Mouse (Mus musculus) cerebellum, adult 9-10 months (tissue): ENCODE measurements around the gene Samsn1.

ENCODE experiments used
- DNase-seq: peaks from one replicate; pipeline ENCODE4 v3.0.0; 2022

The Samsn1 gene

DNA sequence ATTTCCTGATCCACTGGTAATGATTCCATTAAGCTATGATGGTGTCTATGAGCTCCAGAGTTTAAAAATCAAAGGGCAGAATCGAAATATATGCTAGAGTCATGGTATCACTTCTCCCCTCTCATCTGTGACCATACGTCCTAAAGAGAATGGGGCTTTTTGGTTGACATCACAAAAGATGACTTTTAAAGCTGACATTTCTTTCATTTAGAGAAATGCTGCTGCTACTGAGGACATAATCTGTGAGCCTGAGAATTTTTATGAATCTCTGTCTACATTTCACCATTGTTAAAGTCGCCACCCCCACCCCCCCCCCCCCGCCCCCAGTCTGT, 91.9 kb downstream of the Samsn1 start:
- no peak for DNase-seq

DNA sequence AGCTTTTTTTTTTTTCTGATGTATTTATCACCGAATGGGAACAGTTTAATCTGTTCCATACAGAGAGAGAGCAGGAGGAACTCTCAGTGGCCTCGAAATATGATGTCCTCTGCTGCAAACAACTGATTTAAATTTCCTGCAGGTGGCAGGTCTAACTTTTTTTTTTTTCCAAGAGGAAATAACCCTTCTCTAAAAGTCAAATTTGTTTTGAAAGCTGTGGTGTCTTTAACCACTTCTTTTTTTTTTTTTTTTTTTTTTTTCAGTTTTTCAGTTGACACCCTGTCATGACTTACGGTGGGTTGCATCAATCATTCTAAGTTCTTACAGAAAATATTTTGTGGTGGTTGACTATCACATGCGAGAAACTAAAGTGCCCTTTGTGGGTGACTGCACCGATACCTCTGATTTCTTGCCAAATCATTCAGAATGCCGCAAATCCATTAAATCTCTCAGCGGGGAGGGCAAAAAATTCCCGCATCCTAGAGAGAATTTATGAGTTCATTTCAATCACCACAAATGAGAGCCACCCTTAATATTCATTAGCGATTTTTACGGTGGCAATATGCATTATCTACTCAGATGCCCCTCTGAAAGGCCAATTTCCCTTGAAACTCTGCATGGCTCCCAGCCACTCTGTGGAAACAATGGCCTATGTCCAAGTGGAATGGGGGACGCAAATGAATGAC, 92.4 kb downstream of the Samsn1 start:
- no peak for DNase-seq

DNA sequence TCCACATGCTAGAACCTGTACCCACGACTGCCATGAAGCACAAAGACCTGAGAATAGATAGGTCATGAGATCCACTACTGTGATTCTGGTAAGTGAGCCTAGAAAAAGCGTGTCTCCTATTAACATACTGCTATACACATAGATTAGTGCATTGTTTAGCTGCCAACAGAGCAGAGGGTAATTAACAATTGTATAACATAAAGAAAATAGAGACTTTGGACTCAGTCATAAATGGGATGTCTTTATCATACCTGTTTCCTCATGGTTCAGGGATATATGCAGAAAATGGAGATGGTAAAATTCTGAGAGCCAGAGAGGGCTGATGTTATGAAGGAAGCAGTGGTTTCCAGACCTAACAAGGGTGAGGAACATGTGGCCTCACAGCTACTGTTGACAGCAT, 95.6 kb downstream of the Samsn1 start:
- no peak for DNase-seq

DNA sequence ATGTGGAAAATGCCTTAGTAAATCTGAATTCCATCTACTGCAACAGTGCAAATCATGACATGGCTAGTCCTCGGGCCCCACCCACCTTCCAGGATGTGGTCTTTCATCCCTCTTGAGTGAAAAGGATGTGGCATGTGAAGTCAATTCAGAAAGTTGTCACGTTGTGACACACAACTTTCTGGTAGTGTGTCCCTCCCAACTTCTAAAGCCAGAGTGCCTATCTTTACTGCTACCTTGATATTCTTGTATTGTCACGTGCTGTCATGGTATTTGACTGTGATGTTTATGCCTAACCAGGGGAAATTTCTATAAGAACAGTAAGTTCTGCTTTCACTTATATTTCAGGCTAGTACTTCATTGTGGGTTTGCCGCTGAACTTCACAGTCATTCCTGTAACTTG, 101.2 kb downstream of the Samsn1 start:
- no peak for DNase-seq

DNA sequence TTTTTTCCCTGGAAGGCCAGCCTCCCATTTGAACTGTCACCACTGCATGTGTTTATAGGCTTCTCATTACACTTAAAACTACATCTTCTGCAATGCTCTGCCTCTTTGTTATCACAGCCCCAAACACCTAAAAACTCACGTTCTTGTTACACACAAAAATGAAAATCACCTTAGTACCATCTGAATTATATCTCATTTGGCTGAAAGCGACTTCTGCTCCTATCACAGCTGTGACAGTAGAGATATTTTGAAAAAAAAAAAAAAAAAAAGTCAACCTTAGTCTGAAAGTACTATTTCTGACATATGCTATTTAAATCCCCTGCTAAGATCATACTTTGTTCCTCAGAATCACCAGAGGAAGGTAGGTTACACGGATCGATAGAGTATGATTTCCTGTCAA, 102.8 kb downstream of the Samsn1 start:
- DNase-seq = no peak

DNA sequence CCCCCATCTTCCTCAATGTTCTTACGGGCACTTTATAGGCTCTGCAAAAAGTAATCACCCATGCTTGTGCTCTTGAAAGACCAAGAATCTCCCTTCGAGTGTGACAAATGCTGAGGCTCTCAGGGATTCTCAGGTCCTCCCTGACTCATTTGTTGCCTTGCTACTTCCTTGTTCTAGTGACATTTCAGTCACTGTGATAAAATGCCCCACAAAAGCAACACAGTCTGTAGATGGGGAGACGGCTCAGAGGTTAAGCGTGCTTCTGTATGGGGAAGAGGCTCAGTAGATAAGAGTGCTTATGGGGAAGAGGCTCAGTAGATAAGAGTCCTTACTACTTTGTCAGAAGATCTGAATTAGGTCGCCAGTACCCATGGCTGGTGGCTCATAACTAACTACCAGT, 104.4 kb downstream of the Samsn1 start:
- DNase-seq = no peak

DNA sequence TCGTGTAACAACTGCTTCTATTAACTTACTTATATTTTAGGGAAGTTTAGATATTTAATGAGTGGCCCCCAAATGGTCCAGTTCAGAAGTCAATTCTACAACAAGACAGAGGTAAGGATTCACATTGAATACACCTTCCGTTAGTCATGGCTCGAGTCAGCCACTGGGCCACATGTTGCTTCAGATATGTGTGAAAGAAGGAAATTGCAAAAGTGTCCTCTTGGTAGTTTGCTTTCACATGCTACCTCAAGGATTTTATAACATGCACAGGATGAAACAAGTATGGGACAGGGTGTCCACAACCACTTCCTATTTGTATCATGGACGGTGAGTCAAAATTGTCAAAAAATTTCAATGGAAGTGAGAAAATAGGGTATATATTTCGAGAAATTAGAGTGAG, 110.0 kb downstream of the Samsn1 start:
- DNase-seq = no peak

DNA sequence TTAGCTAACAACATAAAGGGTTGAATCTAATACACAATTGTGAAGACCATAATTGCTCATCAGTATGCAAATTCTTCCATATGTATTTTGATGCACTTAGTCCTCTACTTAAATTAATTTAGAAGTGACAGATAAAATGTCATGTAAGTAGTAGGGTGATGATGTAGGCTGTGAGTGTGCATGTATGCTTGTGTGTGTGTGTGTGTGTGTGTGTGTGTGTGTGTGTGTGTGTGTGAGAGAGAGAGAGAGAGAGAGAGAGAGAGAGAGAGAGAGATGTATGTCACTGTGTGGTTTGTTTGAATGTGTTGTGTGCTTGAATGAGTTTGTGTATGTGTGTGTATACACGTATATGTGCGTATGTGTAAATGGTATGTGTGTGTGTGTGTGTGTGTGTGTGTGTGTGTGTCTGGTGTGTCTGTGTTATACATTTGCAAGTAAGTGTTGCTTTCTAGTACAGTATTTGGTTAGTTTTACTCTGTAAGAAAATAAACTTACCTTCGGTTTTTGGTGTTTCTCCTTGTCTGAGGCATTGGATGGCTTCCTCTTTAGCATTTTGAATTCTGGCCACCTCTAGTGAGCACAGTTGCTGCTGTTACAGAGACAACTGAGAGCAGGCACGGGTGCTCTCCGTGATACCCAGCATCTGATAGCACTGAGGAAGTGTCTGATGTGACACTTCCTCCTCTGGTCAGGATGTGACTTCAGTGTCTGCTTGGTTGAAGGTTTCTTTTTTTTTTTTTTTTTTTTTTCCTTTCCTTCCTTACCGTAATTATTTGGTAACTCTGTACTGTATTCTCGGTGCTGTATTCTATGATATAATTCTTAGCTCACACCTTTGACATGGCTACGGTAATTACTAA, 113.2 kb downstream of the Samsn1 start:
- DNase-seq = no peak

DNA sequence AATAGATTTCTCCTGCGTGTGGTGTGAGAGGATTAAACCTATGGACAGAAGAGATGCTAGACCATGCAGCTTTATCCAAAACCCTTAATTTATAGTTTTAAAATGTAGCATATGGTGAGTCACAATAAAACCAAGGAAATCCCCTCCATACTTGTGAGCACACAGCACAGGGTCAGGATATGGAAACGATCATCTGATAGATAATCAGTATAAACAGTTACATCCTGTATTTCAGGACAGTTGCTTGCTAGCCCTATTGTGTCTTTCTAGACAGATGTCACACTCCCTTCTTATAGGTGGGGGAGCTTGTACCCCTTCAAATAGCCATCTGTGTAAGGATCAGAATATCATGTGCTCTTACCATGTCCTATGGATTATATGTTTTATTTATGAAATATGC, 115.3 kb downstream of the Samsn1 start:
- no peak for DNase-seq

DNA sequence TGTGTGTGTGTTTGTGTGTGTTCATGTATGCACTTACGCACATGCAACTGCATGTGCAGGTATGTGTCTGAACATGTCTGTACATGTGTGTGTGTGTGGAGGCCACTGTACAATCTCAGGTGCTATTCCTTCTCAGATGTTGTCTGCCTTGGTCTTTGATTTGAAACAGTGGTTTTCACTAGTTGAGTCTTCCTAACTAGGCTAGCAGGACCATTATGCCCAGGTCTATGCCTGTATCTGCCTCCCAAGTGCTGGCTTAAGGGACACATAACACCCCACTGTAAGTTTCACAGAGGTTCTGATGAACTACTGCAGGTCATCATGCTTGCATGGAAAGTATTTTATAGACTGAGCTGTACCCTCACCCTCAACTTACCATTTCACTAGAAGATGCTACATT, 115.8 kb downstream of the Samsn1 start:
- no peak for DNase-seq

DNA sequence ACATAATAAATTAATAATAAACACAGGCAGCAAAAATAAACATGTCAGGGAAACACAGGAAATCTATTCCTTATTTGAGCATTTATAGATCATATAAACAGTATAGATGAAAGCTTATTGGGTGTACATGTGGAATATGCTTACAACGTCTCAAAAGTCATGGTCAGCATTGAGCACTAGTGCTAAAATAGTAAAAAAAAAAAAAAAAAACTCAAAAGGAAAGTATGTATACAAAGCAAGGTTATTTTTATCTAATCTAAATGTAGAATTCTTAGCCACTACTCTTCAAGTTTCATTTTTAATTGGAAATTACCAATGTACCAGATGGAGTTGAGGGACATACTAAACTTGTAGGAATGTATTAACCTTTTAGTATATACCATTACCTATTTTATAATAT, 116.8 kb downstream of the Samsn1 start:
- no peak for DNase-seq

DNA sequence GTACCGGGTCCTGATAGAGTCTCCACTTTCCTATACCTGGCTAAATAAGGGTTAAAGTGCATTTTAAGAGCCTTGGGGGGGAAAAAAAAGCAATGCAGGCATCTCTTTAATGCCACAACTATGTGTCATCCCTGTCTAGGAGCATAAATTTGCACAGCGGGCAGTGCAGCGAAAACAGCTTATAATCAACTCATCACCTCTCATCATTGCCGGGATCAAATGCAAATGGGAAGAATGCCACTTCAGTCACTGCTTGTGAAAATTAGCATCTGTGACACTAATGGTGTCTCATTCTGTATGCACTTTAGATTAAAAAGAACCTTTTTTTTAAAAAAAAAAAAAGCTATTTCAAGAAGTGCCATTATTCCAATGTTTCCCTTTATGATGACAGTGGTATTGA, 118.0 kb downstream of the Samsn1 start:
- no peak for DNase-seq

DNA sequence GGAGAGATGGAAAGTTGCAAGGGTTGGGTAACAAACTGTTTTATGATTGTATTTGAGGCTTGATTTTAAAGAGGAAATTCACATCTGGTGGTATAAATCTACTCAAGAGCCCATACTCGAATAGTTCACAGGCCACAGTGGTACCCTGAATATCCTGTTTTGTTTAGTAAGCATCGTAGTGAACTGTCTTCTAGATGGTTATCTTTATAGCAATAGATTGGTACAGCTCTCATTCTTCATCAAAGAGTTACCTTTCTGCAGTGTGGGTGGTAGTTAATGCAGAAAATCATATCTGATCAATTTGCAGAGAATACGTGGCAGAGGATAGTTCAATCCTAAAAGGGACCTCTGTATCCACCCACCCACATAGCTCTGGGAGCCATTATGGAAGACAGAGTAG, 119.1 kb downstream of the Samsn1 start:
- no peak for DNase-seq

DNA sequence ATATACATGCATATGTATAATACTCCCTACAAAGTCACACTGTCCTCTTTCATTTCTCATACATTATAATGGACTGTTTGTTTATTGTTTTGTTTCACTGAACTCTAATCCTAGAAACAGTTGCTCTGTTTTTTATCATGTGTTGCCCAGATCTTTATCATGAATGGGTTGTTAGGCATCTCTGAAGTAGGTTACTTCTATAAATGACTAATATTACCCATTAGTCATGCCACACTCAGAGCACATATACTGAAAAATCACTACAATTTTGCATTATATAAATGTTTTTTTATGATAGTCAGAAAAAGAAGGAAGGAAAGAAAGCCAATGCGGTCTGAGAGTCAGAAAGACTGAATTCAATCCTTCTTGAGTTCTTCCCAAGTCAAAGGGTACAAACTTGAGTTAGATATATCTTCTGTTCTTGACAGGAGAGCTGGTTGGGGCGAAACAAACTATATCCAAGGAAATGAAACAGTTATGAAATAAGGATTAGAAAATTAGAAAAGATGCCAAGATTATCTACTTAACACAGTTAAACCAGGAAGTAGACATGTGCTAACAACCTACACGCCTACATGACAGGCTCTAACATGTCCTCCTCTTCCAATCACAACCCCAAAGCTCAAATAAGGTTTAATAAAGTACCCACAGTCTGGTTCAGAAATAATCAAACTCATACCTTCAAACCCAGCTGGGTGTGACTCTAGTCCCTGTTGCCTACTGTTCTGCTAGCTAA, 122.0 kb downstream of the Samsn1 start:
- no peak for DNase-seq

DNA sequence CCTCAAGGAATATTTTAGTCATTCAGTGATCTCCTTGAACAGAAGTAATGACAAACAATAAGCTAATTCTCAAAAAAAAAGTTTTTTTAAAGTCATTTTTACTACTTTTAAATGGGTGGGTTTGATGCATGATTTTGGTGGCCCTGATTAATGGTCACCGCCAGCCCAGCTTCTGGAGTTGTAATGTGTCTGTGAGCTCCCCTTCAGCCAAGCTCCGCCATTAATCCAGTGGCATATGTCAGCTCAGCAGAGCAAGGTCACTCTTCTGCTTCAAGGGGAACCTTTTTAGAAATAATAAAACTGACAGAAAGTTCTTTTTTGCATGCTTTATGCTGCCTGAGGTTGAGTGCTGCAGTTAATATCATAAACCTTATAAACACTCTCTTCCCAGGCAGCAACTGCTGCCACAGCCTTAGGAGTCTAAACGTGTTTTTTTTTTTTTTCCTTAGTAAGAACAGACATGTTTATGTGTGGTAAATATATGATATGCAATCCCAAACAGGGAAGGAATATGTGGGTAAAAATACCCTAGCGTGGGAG, 124.2 kb downstream of the Samsn1 start:
- DNase-seq = no peak

DNA sequence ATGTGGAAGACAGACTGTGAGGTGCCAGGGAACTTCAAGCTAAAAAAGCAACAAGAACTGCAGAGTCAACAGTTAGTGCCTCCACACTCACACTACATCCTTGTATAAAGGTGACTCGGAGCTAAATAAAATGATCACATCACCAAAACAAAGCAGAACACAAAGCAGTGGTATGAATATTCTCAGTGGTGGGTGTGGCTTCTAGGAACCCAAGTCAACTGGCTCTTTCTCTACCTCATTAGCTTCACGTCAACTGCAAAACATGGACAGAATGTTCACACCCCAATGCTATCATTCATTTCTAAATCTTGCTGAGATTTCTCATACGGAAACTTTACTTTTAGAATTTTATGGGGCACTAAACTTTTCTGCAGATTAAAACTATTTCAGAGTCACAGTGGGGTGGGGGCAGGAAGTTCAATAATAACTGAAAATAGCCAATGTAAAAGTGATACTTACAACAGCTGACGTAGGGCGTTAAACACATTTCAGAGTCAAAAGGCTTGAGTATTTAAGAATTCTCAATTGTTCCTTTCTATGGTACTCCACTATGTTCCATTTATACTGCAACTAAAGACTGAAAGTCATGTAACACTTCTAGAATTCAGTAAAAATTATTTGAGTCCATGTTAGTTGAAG, 127.7 kb downstream of the Samsn1 start:
- DNase-seq = no peak

DNA sequence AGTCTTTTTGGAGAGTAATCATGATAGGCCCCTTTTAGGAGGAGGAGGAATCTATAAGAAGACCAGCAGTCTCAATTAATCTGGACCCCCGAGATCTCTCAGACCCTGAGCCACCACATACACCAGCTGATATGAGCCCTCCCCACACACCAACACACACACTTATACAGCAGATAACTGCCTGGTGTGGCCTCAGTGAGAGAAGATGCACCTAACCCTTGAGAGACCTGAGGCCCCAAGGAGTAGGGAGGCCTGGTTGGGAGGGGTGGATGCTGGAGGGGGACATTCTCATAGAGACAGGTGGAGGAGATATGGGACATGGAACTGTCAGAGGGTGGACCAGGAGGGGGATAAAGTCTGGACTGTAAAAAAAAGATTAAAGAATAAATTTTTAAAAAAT, 128.6 kb downstream of the Samsn1 start:
- no peak for DNase-seq

DNA sequence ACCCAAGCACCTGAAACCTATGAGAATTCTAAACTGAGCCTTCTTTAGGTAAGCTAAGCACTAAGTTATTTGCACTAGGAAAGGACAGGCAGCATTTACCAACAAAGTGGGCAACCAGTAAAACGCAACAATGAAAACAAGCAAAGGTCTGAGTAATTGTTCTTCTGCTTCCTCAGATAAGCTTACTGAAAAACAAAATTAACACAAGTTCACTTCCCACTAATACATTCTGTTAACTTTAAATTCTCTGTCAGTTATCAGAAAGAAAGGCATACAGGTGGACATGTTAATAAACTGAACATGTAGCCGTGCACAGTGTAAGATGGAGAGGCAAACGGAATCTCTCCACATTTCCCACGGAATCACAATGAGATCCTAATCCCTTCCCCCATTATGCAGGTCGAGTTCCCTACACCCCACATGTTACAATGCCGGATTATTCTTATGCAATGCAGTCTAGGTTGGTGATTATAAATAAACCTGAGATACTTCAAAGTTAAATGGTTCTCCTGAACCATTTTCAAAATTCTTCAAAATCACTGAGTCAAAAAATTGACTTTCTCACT, 132.9 kb downstream of the Samsn1 start:
- no peak for DNase-seq

DNA sequence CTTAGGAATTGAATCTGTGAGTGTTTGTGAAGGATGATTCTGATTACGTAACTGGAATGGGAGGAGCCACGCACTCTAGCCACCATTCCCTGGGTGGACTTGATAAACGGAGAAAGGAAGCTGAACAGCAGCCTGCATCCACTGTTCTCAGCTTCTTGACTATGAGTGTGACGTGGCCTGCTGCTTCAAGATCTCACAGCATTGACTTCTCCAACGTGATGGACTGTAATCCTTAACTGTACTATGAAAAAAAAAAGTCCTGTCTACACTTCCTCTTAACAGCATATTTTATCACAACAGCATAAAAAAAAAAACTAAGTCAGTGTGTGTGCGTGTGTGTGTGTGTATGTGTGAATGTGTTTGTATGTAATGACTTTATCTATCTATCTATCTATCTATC, 134.9 kb downstream of the Samsn1 start:
- no peak for DNase-seq

DNA sequence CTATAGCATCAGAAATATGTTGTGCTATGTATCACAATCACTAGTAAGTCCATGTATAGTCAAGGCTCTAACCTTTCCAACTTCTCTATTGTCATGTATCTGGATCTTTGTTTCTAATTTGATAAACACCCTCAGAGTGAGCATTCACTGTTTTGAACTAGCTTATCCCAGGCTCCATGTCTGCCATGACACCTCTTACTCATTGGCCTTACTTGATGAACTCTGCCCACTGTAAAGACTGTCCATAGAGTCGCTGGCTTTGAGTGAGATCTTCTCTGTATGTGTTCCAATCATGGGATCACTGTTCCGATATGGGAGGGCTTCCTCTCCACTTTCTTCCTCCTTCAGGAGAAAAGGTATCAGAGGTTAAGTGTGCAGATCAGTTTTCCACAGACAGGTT, 143.2 kb downstream of the Samsn1 start:
- no peak for DNase-seq

DNA sequence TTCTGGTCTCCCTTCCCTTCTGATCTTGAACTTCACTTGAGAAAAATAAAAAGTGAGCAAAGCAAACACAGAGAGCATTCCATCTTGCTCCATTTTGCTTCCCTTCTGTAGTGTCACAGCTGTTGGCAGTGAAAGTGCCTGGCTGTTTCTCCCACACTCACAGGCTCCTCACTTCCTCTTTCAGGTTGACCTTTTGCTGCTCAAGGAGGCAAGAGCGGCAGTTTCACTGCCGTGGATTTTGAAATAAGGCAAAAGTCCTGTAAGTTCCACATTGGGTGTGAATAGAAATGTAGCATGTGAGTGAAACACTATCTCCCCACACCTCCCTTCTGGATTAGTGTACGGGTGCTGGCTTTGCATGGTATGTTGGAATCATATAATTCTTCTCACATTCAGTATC, 144.9 kb downstream of the Samsn1 start:
- no peak for DNase-seq

DNA sequence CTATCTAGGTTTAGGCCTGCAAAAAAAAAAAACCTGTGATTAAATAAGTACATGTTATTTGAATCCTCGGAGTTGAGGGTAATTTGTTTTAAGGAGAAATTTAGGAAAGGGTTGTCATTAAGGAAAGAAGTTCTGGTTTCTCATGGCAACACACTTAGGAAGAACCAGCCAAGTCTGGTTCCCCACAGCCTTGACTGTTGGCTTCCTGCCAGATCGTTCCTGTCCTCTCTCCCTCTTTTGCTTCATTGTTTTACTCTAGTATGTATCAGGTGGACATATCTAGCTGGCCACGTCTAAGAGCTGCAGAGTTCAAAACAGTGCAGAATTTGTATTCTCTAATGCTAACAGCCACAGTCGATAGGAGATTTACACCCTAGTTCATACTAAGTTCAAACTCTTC, 146.2 kb downstream of the Samsn1 start:
- no peak for DNase-seq

DNA sequence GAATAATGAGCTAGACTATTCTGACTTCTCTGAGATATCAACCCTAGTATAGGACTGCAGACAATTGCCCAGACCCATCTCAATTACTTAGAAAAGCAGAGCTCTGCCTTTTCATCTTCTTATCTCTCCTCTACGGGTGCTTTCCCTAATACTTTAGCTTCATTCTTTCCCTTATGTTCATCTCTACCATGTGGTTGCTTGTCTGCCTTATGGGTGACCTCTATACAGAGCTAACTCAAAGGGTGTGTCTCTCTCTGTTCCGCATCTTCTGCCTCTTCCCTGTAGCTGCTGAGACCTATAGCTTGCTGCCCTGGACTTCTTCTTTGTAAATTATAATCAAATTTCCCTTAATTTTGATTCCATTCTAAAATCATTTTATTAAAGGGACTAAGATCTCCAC, 147.6 kb downstream of the Samsn1 start:
- no peak for DNase-seq
